ENCODE assay signal across 9 mouse cellular contexts in the genomic region with DNA sequence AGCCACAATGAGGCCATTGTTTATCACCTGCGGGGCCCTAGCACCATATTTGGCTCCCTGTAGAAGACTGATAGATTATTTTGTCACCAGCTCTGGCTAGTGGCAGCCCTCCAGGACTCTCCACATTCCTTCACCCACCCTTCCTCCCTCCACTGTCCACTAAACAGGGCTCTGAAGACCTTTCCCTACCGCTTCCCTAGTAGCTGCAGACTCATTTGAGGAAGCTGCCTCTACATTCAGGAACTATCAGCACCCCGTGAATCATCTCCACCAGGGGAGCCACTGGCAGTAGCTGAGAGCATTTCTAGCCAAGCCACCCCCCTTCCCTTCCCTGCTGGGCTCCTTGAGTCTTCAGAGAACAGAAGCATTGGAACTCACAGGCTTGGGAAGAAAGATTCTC. TPM values are rescaled to one million over a fixed set of nuclear protein-coding genes. Genes with fewer than 3 reads are reported as not detected.
DNase-seq lines count a peak whose midpoint lies in the region; ATAC-seq and TF ChIP-seq lines count a peak whose summit lies in the region.
"Had no signal": no experiment of that assay in that cellular context is flagged by ENCODE, and none has a peak within 500 bp of the region (broad histone marks: within the 10 kb centered on the region; RNA-seq: fewer than 3 reads in every experiment).

No protein-coding gene starts in this region.

- no peaks in the 10 kb centered on the region for H3K9me3 ChIP-seq in heart, embryonic 12.5 days (replicated peaks)
- H3K9me3 ChIP-seq in lung, postnatal 0 days (ENCODE audit: low read length) = no peaks in the 10 kb centered on the region
- no peaks in the 10 kb centered on the region for H3K9me3 ChIP-seq in hindbrain, postnatal 0 days (ENCODE audit: low read length)
- no peaks in the 10 kb centered on the region for H3K9me3 ChIP-seq in midbrain, embryonic 13.5 days

- TF ChIP-seq CTCF in Patski (IDR thresholded peaks at IDR 0.05) = no peak
- peak; percentile 57 for TF ChIP-seq CTCF in lung, postnatal 0 days (IDR thresholded peaks at IDR 0.05)
- TF ChIP-seq CTCF in hindbrain, postnatal 0 days (IDR thresholded peaks at IDR 0.05; ENCODE audit: low read depth) = no peak

- H3K27ac ChIP-seq in heart, embryonic 12.5 days (ENCODE audit: poor library complexity, severe bottlenecking) = peak overlapping the region; percentile 52
- no peak overlapping the region for H3K27ac ChIP-seq in lung, postnatal 0 days (ENCODE audit: low read length)
- no peak overlapping the region for H3K27ac ChIP-seq in hindbrain, postnatal 0 days
- H3K27ac ChIP-seq in midbrain, embryonic 13.5 days = no peak overlapping the region

- no peak for ATAC-seq in cerebellum, adult (ENCODE audit: insufficient number of reproducible peaks, low FRiP score, low TSS enrichment)
- peak; percentile 33 for ATAC-seq in Patski
- no peak for ATAC-seq in heart, embryonic 12.5 days (ENCODE audit: insufficient number of reproducible peaks, low FRiP score)
- ATAC-seq in lung, postnatal 0 days = peak; percentile 28
- no peak for ATAC-seq in hindbrain, postnatal 0 days
- ATAC-seq in midbrain, embryonic 13.5 days = no peak

- H3K9ac ChIP-seq in heart, embryonic 12.5 days = no peak overlapping the region
- no peak overlapping the region for H3K9ac ChIP-seq in lung, postnatal 0 days (replicated peaks; ENCODE audit: low read depth)
- H3K9ac ChIP-seq in hindbrain, postnatal 0 days (replicated peaks; ENCODE audit: low read length) = no peak overlapping the region
- H3K9ac ChIP-seq in midbrain, embryonic 13.5 days (replicated peaks) = no peak overlapping the region

- H3K4me1 ChIP-seq in heart, embryonic 12.5 days (replicated peaks) = peaks cover 42% of the 10 kb centered on the region
- peaks cover 4% of the 10 kb centered on the region; the same call in 1 of the 2 replicates for H3K4me1 ChIP-seq in lung, postnatal 0 days (ENCODE audit: insufficient read depth, low read depth, low read length)
- no peaks in the 10 kb centered on the region for H3K4me1 ChIP-seq in hindbrain, postnatal 0 days (ENCODE audit: insufficient read depth, low read length)
- H3K4me1 ChIP-seq in midbrain, embryonic 13.5 days (replicated peaks) = 0 out of 2 replicates have a peak, but pooled peaks cover 3% of the 10 kb centered on the region

- peak; percentile 34 for DNase-seq in cerebellum, adult 9-10 months
- no peak for DNase-seq in Patski (ENCODE audit: low read depth, low spot score)
- peak; percentile 72 for DNase-seq in lung, postnatal 0 days (ENCODE audit: low spot score)
- DNase-seq in hindbrain, postnatal 0 days (ENCODE audit: low spot score) = no peak
- DNase-seq in spleen, postnatal 4 days (ENCODE audit: low spot score in 2 of 2) = no peak
- DNase-seq: cerebellum, adult 11 months had no signal

- no peak overlapping the region for H3K4me3 ChIP-seq in heart, embryonic 12.5 days
- no peak overlapping the region for H3K4me3 ChIP-seq in lung, postnatal 0 days (ENCODE audit: low read depth, low read length)
- no peak overlapping the region for H3K4me3 ChIP-seq in hindbrain, postnatal 0 days (ENCODE audit: low read length)
- no peak overlapping the region for H3K4me3 ChIP-seq in midbrain, embryonic 13.5 days (replicated peaks)

- TF ChIP-seq EP300 in lung, postnatal 0 days (IDR thresholded peaks at IDR 0.05) = no peak

- H3K36me3 ChIP-seq in heart, embryonic 12.5 days = no peaks in the 10 kb centered on the region
- no peaks in the 10 kb centered on the region for H3K36me3 ChIP-seq in lung, postnatal 0 days (ENCODE audit: insufficient read depth, low read length)
- no peaks in the 10 kb centered on the region for H3K36me3 ChIP-seq in hindbrain, postnatal 0 days (ENCODE audit: insufficient read depth, low read length)
- no peaks in the 10 kb centered on the region for H3K36me3 ChIP-seq in midbrain, embryonic 13.5 days

- 19% methylated on average over 3 of the region's 3 CpGs for WGBS in heart, embryonic 12.5 days
- WGBS in lung, postnatal 0 days = 10% methylated on average over 3 of the region's 3 CpGs
- 58% methylated on average over 3 of the region's 3 CpGs for WGBS in hindbrain, postnatal 0 days
- WGBS in midbrain, embryonic 13.5 days = 73% methylated on average over 3 of the region's 3 CpGs

- no peaks in the 10 kb centered on the region for H3K27me3 ChIP-seq in Patski
- no peaks in the 10 kb centered on the region for H3K27me3 ChIP-seq in heart, embryonic 12.5 days (replicated peaks)
- no peaks in the 10 kb centered on the region for H3K27me3 ChIP-seq in lung, postnatal 0 days (replicated peaks; ENCODE audit: insufficient read depth, low read length)
- H3K27me3 ChIP-seq in hindbrain, postnatal 0 days (ENCODE audit: insufficient read depth, low read length) = no peaks in the 10 kb centered on the region
- no peaks in the 10 kb centered on the region for H3K27me3 ChIP-seq in midbrain, embryonic 13.5 days

- H3K4me2 ChIP-seq in heart, embryonic 12.5 days = no peak overlapping the region
- no peak overlapping the region for H3K4me2 ChIP-seq in lung, postnatal 0 days (replicated peaks; ENCODE audit: low read depth, low read length)
- no peak overlapping the region for H3K4me2 ChIP-seq in hindbrain, postnatal 0 days (ENCODE audit: low read depth, low read length)
- H3K4me2 ChIP-seq in midbrain, embryonic 13.5 days (replicated peaks) = no peak overlapping the region

- POLR2A ChIA-PET in Patski (lab: Charles Lee) = interaction anchor here (0.9 to 1.3 kb wide), 2 partner anchors 40 to 44 kb away, joined by 3 read pairs; no protein-coding TSS in a partner anchor

- in situ Hi-C loops in Patski (cut with MboI; ENCODE audit: low pct_unique_long_range_greater_than_20kb) = no loop called here

- CTCF ChIA-PET in Patski (lab: Charles Lee) = interaction anchor here (0.6 to 3.6 kb wide), 3 partner anchors 18 to 422 kb away, joined by 3 to 16 read pairs (median 3); no protein-coding TSS in a partner anchor

RNA-seq across cellular contexts. Expression of gene Irf2bp2, which starts 45.9 kb away (rescaled TPM):
- 61.2 TPM for polyA plus RNA-seq in Patski (2021)
- 8.9 and 9.7 TPM in 2 replicates for polyA plus RNA-seq in heart, embryonic 12.5 days (2016; fragmentation: Nextera tagmentation; extraction: Ambion mirVana)
- 19.5 and 24.1 TPM in 2 replicates for polyA plus RNA-seq in lung, postnatal 0 days (2015; fragmentation: Nextera tagmentation; extraction: Ambion mirVana)
- total RNA-seq in hindbrain, postnatal 0 days (2014; rRNA removed) = 91.5 and 99.1 TPM in 2 replicates
- 10.2 and 11.4 TPM in 2 replicates for polyA plus RNA-seq in hindbrain, postnatal 0 days (2015; fragmentation: Nextera tagmentation; extraction: Ambion mirVana)
- 8.3 and 9.2 TPM in 2 replicates for polyA plus RNA-seq in midbrain, embryonic 13.5 days (2015; fragmentation: Nextera tagmentation; extraction: Ambion mirVana)

Comparison
In these comparisons a context has a peak if more than half of its experiments do, and no peak if none do; other contexts are left out.
1. DNase-seq: peak in cerebellum, adult 9-10 months (single experiment) and lung, postnatal 0 days (single experiment); none in Patski (single experiment), hindbrain, postnatal 0 days (single experiment) and spleen, postnatal 4 days (0 of 2).
2. ATAC-seq: peak in Patski (single experiment) and lung, postnatal 0 days (single experiment); none in cerebellum, adult (single experiment), heart, embryonic 12.5 days (single experiment), hindbrain, postnatal 0 days (single experiment) and midbrain, embryonic 13.5 days (single experiment).